Mouse (Mus musculus) stomach, embryonic 15.5 days (tissue): ENCODE results near the gene Man2a2. TPM values are rescaled to one million over a fixed set of nuclear protein-coding genes. Genes with fewer than 3 reads are reported as not detected.
"Not testable (repeated sequence)": the region's sequence is repeated elsewhere in the genome, so short reads cannot be mapped to it uniquely, and the experiment has no call there.

Experiments
- ATAC-seq: fragments of 200-750 bp; cut with Nextera tagmentation; 2 replicates; pipeline ENCODE4 v1.8.0; 2017; ENCODE audit warnings: low read depth, moderate number of reproducible peaks, moderate TSS enrichment; ENCODE audit not compliant: insufficient read depth, low FRiP score
- H3K27ac ChIP-seq: fragments of 300-500 bp; sonication (generic); 2 replicates; pipeline ENCODE4 v1.5.1; 2015; ENCODE audit warnings: mild to moderate bottlenecking, inconsistent platforms
- H3K27me3 ChIP-seq: fragments of 300-500 bp; sonication (generic); replicated peaks from 2 replicates; pipeline ENCODE4 v1.6.1; 2015; ENCODE audit warnings: inconsistent platforms
- H3K36me3 ChIP-seq: fragments of 300-500 bp; sonication (generic); 2 replicates; pipeline ENCODE4 v1.6.1; 2015; ENCODE audit warnings: inconsistent platforms
- H3K4me1 ChIP-seq: fragments of 300-500 bp; sonication (generic); 2 replicates; pipeline ENCODE4 v1.6.1; 2015; ENCODE audit warnings: inconsistent platforms
- H3K4me2 ChIP-seq: fragments of 300-500 bp; sonication (generic); 2 replicates; pipeline ENCODE4 v1.6.1; 2015; ENCODE audit warnings: mild to moderate bottlenecking, inconsistent platforms
- H3K4me3 ChIP-seq: fragments of 300-500 bp; sonication (generic); replicated peaks from 2 replicates; pipeline ENCODE4 v1.5.1; 2015; ENCODE audit warnings: inconsistent platforms
- H3K9ac ChIP-seq: fragments of 300-500 bp; sonication (generic); 2 replicates; pipeline ENCODE4 v1.6.1; 2015; ENCODE audit warnings: inconsistent platforms
- H3K9me3 ChIP-seq: fragments of 300-500 bp; sonication (generic); 2 replicates; pipeline ENCODE4 v1.6.1; 2016; ENCODE audit warnings: inconsistent platforms
- WGBS: fragments of 180-500 bp; shearing (Covaris S2); methylation state at CpG from one replicate; pipeline ENCODE4 v1.1.7; 2015; 5-methylcytosine and 5-hydroxymethylcytosine counted together
- polyA plus RNA-seq: library from polyadenylated mRNA; unstranded; fragments of >200 nt; fragmentation: Nextera tagmentation; extraction: Ambion mirVana; gene quantifications from 2 replicates; pipeline ENCODE4 v1.2.1, GENCODE M21; 2015

The Man2a2 gene
- polyA plus RNA-seq, 1 experiment from 2014 or later: 16.4 TPM

GRCm38 (mm10) chr7:80397986-80398385 lies 26.8 kb upstream of the Man2a2 start:
- Histone ChIP-seq H3K27ac (no peak overlapping the region), H3K4me3 (no peak overlapping the region), H3K9ac (no peak overlapping the region), H3K4me1 (peaks cover 19% of the 10 kb centered on the region), H3K27me3 (no peaks in the 10 kb centered on the region), H3K4me2 (no peak overlapping the region), H3K9me3 (no peaks in the 10 kb centered on the region), H3K36me3 (peaks cover 39% of the 10 kb centered on the region)
- WGBS: 95% methylated on average over 9 of the region's 9 CpGs
- ATAC-seq: no peak

- ATAC-seq, H3K27ac ChIP-seq, H3K9me3 ChIP-seq, H3K9ac ChIP-seq, H3K4me2 ChIP-seq, H3K27me3 ChIP-seq, H3K4me3 ChIP-seq: not testable (repeated sequence)
- peaks cover 50% of the 10 kb centered on the region for H3K36me3 ChIP-seq
- 84% methylated on average over 4 of the region's 4 CpGs for WGBS
- peaks cover 15% of the 10 kb centered on the region for H3K4me1 ChIP-seq
Measured at GRCm38 (mm10) chr7:80396427-80396826, 25.3 kb upstream of the Man2a2 start.

- WGBS: 81% methylated on average over 4 of the region's 4 CpGs
- Histone ChIP-seq H3K9me3 (no peaks in the 10 kb centered on the region), H3K27ac (no peak overlapping the region), H3K9ac (no peak overlapping the region), H3K36me3 (peaks cover 62% of the 10 kb centered on the region), H3K27me3 (no peaks in the 10 kb centered on the region), H3K4me2 (no peak overlapping the region), H3K4me3 (no peak overlapping the region), H3K4me1 (no peaks in the 10 kb centered on the region)
- ATAC-seq: no peak
Measured at GRCm38 (mm10) chr7:80394600-80394999, 23.4 kb upstream of the Man2a2 start.

- peaks cover 56% of the 10 kb centered on the region for H3K36me3 ChIP-seq
- ATAC-seq: no peak
- 89% methylated on average over 15 of the region's 15 CpGs for WGBS
Measured at GRCm38 (mm10) chr7:80392119-80392518, 20.9 kb upstream of the Man2a2 start.

GRCm38 (mm10) chr7:80387633-80388543 lies 16.7 kb upstream of the Man2a2 start, which contains the start of gene Fes:
TSS of gene Fes (minus strand) at chr7:80387946.
- no peaks in the 10 kb centered on the region for H3K9me3 ChIP-seq
- peak within 1 kb of the TSS; percentile 73 for H3K27ac ChIP-seq
- H3K4me3 ChIP-seq: peak within 1 kb of the TSS; percentile 34
- ATAC-seq: peak; percentile 33; the same call in 1 of the 2 replicates
- H3K9ac ChIP-seq: peak within 1 kb of the TSS; percentile 16; the same call in 1 of the 2 replicates
- no peaks in the 10 kb centered on the region for H3K27me3 ChIP-seq
- peaks cover 26% of the 10 kb centered on the region; the same call in 1 of the 2 replicates for H3K36me3 ChIP-seq
- H3K4me2 ChIP-seq: peak within 1 kb of the TSS; percentile 46
- WGBS: 18% methylated on average over 33 of the region's 33 CpGs
- H3K4me1 ChIP-seq: peaks cover 16% of the 10 kb centered on the region

More at GRCm38 (mm10) chr7:80392119-80392518, 20.9 kb upstream of the Man2a2 start:
- Histone ChIP-seq H3K9ac (no peak overlapping the region), H3K9me3 (no peaks in the 10 kb centered on the region), H3K4me3 (no peak overlapping the region), H3K27ac (no peak overlapping the region), H3K4me1 (peaks cover 9% of the 10 kb centered on the region), H3K27me3 (no peaks in the 10 kb centered on the region), H3K4me2 (no peak overlapping the region)

- Histone ChIP-seq H3K27me3 (no peaks in the 10 kb centered on the region), H3K4me3 (peak overlapping the region; percentile 34), H3K9ac (peak overlapping the region; percentile 16; the same call in 1 of the 2 replicates), H3K4me2 (peak overlapping the region; percentile 46), H3K9me3 (no peaks in the 10 kb centered on the region), H3K27ac (peak overlapping the region; percentile 73), H3K4me1 (peaks cover 16% of the 10 kb centered on the region), H3K36me3 (0 out of 2 replicates have a peak, but pooled peaks cover 20% of the 10 kb centered on the region)
- ATAC-seq: no peak
- 37% methylated on average over 17 of the region's 17 CpGs for WGBS
Measured at GRCm38 (mm10) chr7:80387033-80387632, 16.0 kb upstream of the Man2a2 start.

GRCm38 (mm10) chr7:80386235-80386930 lies 15.2 kb upstream of the Man2a2 start:
- H3K9me3 ChIP-seq: no peaks in the 10 kb centered on the region
- H3K27ac ChIP-seq: peak overlapping the region; percentile 73
- H3K4me2 ChIP-seq: peak overlapping the region; percentile 46
- 36% methylated on average over 18 of the region's 18 CpGs for WGBS
- H3K27me3 ChIP-seq: no peaks in the 10 kb centered on the region
- H3K4me3 ChIP-seq: peak overlapping the region; percentile 34
- H3K4me1 ChIP-seq: peaks cover 16% of the 10 kb centered on the region
- H3K9ac ChIP-seq: no peak overlapping the region
- peaks cover 16% of the 10 kb centered on the region; the same call in 1 of the 2 replicates for H3K36me3 ChIP-seq
- peak; percentile 73; the same call in 1 of the 2 replicates for ATAC-seq

GRCm38 (mm10) chr7:80382919-80383318 lies 11.7 kb upstream of the Man2a2 start:
- Histone ChIP-seq H3K4me1 (peaks cover 15% of the 10 kb centered on the region), H3K9me3 (no peaks in the 10 kb centered on the region), H3K4me3 (no peak overlapping the region), H3K4me2 (no peak overlapping the region), H3K9ac (no peak overlapping the region), H3K36me3 (peaks cover 4% of the 10 kb centered on the region; the same call in 1 of the 2 replicates), H3K27ac (no peak overlapping the region), H3K27me3 (no peaks in the 10 kb centered on the region)
- 74% methylated on average over 11 of the region's 11 CpGs for WGBS
- ATAC-seq: no peak

- Histone ChIP-seq H3K4me3 (no peak overlapping the region), H3K4me2 (no peak overlapping the region), H3K4me1 (no peaks in the 10 kb centered on the region), H3K27ac (no peak overlapping the region), H3K27me3 (no peaks in the 10 kb centered on the region), H3K36me3 (peaks cover 4% of the 10 kb centered on the region; the same call in 1 of the 2 replicates), H3K9me3 (no peaks in the 10 kb centered on the region), H3K9ac (no peak overlapping the region)
- 64% methylated on average over 13 of the region's 13 CpGs for WGBS
- ATAC-seq: no peak
Measured at GRCm38 (mm10) chr7:80379531-80379930, 8.4 kb upstream of the Man2a2 start.

GRCm38 (mm10) chr7:80377471-80377870 lies 6.3 kb upstream of the Man2a2 start:
- no peak for ATAC-seq
- WGBS: 31% methylated on average over 6 of the region's 6 CpGs
- Histone ChIP-seq H3K27ac (no peak overlapping the region), H3K4me2 (no peak overlapping the region), H3K4me3 (no peak overlapping the region), H3K4me1 (no peaks in the 10 kb centered on the region), H3K36me3 (no peaks in the 10 kb centered on the region; the same call in 1 of the 2 replicates), H3K27me3 (no peaks in the 10 kb centered on the region), H3K9me3 (no peaks in the 10 kb centered on the region), H3K9ac (no peak overlapping the region)

- H3K27me3 ChIP-seq: no peaks in the 10 kb centered on the region
- H3K4me1 ChIP-seq: no peaks in the 10 kb centered on the region
- H3K4me3 ChIP-seq: no peak overlapping the region
- ATAC-seq: no peak
- H3K36me3 ChIP-seq: no peaks in the 10 kb centered on the region
- H3K9ac ChIP-seq: no peak overlapping the region
- H3K27ac ChIP-seq: no peak overlapping the region
- no peaks in the 10 kb centered on the region for H3K9me3 ChIP-seq
- no peak overlapping the region for H3K4me2 ChIP-seq
- WGBS: 80% methylated on average over 10 of the region's 10 CpGs
Measured at GRCm38 (mm10) chr7:80376192-80376591, 5.0 kb upstream of the Man2a2 start.
